Mouse (Mus musculus) left cerebral cortex, adult 8-10 months (tissue): ENCODE measurements around the gene Sult1b1. TPM values are rescaled to one million over a fixed set of nuclear protein-coding genes. Genes with fewer than 3 reads are reported as not detected.

Source experiments
- total RNA-seq, 4 experiments: library from RNA; stranded (reverse); gene quantifications; 2 replicates each; pipeline ENCODE4 v1.2.4; 2022

Gene Sult1b1
- total RNA-seq, 4 experiments from 2014 or later: not detected

Other genes starting within 250 kb of the Sult1b1 start
- gene Ugt2a3, start 201.0 kb downstream of the Sult1b1 start, total RNA-seq: not detected
- gene Ugt2b38, start 114.0 kb downstream of the Sult1b1 start, total RNA-seq: not detected
- not detected for gene Ugt2a2, start 55.9 kb downstream of the Sult1b1 start, total RNA-seq
- not detected for gene Gm43638, start 51.4 kb downstream of the Sult1b1 start, total RNA-seq
- gene Ugt2a1, start 47.3 kb downstream of the Sult1b1 start, total RNA-seq: not detected
- gene Sult1d1, start 30.8 kb upstream of the Sult1b1 start, total RNA-seq: not detected
- gene Sult1e1, start 53.4 kb upstream of the Sult1b1 start, total RNA-seq: not detected
- gene Csn1s1, start 128.0 kb upstream of the Sult1b1 start, total RNA-seq: not detected
- not detected for gene Csn2, start 161.4 kb upstream of the Sult1b1 start, total RNA-seq
- not detected for gene Csn1s2a, start 236.4 kb upstream of the Sult1b1 start, total RNA-seq